Mouse (Mus musculus): Measurements from ENCODE around the gene Fam187a. TPM values are rescaled to one million over a fixed set of nuclear protein-coding genes. Genes with fewer than 3 reads are reported as not detected.

The Fam187a gene
- polyA plus RNA-seq (2016; fragmentation: Nextera tagmentation; extraction: Ambion mirVana): 0.09 TPM in 1 of 2 replicates, not detected in the other

DNA sequence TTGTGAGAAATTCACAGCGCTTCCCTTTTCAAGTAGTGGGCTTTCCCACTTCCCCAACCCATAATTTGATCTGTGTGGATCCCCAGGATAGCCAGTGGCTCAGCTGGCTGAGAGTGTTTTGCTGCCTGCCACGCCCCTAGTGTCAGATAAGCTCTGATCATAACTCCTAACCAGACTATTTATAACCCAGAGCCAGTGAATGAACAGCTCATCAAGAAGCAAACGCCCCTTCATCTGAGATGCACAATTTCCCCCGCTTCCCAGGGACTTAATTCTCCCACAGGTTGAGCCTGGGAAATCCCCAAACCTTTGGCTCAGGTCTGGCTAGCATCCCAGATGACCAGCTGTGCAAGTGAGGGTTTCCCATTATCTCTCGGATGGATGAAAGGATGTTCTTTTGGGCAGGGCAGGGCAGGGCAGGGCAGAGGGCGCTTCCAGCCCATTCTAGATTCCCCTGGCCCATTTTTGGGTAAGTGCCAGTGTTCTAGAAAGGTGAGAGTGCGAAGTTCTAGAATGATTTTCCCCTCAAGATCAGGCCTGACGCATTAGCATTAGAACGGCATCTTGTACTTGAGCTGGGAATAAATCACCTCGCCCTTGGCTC lies at the start of gene Fam187a:
Fam187a (plus strand) TSS at position 554 of the 604 bp plus-strand sequence.
- no peak within 1 kb of the TSS for H3K27ac ChIP-seq
- WGBS: 66% methylated on average over 10 of the region's 10 CpGs
- no peak for DNase-seq (ENCODE audit: extremely low spot score, low spot score)

DNA sequence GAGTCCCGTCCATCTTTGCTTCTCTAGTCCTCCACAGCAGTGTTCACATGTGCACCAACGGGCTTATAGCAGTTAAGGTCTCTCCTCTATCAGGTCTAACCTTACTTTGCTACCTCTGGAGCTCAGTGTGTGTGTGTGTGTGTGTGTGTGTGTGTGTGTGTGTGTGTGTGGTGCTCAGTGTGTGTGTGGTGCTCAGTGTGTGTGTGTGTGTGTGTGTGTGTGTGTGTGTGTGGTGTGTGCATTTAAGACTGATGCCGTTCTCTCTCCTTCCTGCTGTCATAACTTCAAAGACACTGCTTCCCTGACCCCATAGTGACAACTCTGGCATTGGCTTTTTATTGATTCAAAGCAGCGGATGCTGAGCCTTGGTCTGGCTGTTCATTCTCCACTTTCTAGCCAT lies 49.4 kb upstream of the Fam187a start, which contains the start of gene Higd1b:
Higd1b (plus strand) TSS at position 301 of the 400 bp plus-strand sequence.
- 90% methylated on average over 4 of the region's 4 CpGs for WGBS
- H3K4me3 ChIP-seq: no peak within 1 kb of the TSS
- H3K4me1 ChIP-seq: no peaks in the 10 kb centered on the region
- H3K27ac ChIP-seq: no peak within 1 kb of the TSS
- no peaks in the 10 kb centered on the region for H3K9me3 ChIP-seq
- peaks cover 46% of the 10 kb centered on the region for H3K36me3 ChIP-seq (replicated peaks)
- no peak for DNase-seq (ENCODE audit: extremely low spot score, low spot score)
- H3K27me3 ChIP-seq (ENCODE audit: poor library complexity, severe bottlenecking): no peaks in the 10 kb centered on the region

More for the DNA sequence above, at the start of gene Fam187a:
- Histone ChIP-seq H3K9me3 (no peaks in the 10 kb centered on the region), H3K36me3 (replicated peaks) (no peaks in the 10 kb centered on the region), H3K27me3 (ENCODE audit: poor library complexity, severe bottlenecking) (peaks cover 37% of the 10 kb centered on the region), H3K4me3 (no peak within 1 kb of the TSS), H3K4me1 (peaks cover 24% of the 10 kb centered on the region)

DNA sequence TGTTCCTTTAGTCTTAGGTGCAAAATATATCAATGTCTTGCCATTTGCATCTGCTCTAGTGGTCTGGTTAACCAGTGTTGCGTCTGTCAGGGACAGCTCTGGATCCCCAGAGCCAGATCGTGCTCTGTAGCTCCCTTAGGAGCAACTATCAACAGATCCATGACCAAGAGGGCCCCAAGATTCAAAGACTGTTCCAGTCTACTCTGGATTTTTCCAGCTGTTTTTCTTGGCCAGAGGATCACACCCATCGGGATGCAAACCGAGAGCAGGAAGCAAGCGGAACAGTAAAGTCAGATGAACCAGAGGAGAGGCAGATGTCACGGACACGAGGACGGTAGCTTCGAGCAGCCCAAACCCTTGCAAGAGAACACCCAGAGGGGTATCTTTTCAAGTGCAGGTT lies 48.8 kb upstream of the Fam187a start:
- Histone ChIP-seq H3K9me3 (no peaks in the 10 kb centered on the region), H3K4me1 (no peaks in the 10 kb centered on the region), H3K27ac (no peak overlapping the region), H3K27me3 (ENCODE audit: poor library complexity, severe bottlenecking) (no peaks in the 10 kb centered on the region), H3K36me3 (replicated peaks) (peaks cover 52% of the 10 kb centered on the region), H3K4me3 (no peak overlapping the region)
- 94% methylated on average over 9 of the region's 9 CpGs for WGBS
- no peak for DNase-seq (ENCODE audit: extremely low spot score, low spot score)

DNA sequence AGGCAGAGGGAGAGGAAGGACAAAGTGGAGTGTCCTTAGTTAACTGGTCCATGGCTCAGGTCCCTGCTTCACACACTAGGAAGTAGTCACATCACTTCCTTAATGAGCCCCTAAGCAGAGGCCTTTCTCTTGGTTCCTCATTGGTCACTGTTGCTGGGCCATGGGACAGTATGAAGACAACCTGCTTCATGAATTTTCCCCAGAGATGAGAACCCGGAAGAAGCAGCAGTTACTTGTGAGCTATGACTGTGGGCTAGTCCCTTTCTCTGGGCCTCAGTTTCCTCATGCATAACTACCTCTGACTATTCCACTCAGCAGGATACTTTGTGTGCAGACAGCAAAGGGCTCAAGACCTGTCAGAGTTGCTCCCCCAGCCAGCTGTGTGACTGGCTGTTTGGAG lies 47.6 kb upstream of the Fam187a start:
- Histone ChIP-seq H3K4me1 (no peaks in the 10 kb centered on the region), H3K9me3 (no peaks in the 10 kb centered on the region), H3K27me3 (ENCODE audit: poor library complexity, severe bottlenecking) (no peaks in the 10 kb centered on the region), H3K4me3 (no peak overlapping the region), H3K36me3 (replicated peaks) (peaks cover 64% of the 10 kb centered on the region), H3K27ac (no peak overlapping the region)
- WGBS: 100% methylated on average over 1 of the region's 1 CpGs
- no peak for DNase-seq (ENCODE audit: extremely low spot score, low spot score)

DNA sequence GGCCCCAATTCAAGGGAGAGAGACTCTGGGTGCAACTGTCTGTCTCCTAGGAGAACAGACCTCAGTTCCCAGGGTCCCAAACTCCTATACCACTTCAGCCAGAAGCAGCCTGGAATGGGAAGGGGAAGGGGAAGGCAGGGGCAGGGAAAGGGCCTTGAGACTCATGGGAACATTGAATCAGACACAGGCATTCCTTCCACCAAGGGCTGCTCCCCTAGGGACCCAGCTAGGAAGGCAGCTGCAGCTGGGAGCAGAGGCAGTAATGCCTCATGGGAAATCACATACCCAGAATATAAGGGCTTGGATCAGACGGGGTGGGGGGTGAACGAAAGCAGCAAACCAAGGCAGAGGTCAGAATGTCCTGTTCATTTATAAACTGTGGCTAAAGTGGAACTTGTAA lies 46.8 kb upstream of the Fam187a start:
- H3K4me1 ChIP-seq: no peaks in the 10 kb centered on the region
- H3K27ac ChIP-seq: no peak overlapping the region
- no peak for DNase-seq (ENCODE audit: extremely low spot score, low spot score)
- H3K9me3 ChIP-seq: no peaks in the 10 kb centered on the region
- no peaks in the 10 kb centered on the region for H3K27me3 ChIP-seq (ENCODE audit: poor library complexity, severe bottlenecking)
- WGBS: 97% methylated on average over 2 of the region's 2 CpGs
- H3K4me3 ChIP-seq: no peak overlapping the region
- peaks cover 72% of the 10 kb centered on the region for H3K36me3 ChIP-seq (replicated peaks)

DNA sequence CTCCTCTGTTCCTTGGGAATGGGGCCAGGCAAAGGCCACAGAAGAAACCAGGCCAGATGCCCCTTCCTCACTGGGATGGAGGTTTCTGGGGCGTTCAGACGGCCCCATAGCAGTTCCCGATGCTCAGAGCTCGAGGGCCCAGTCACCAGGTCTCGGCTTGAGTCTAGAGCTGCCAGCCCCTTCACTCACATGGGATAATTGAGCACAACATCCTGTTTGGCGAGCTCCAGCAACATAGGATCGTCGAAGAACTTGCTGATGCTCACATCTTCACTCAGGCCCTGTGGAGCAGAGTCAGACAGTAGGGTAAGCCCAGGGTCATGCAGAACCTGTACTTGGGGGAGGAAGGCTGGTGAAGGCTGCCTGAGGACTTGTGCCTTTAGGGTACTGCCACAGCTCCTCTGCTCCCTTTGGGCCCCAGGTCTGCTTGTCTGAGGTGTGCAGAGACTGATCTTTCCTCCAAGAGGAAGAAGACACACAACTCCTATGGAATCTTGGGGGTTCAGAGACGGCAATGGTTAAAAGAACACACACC lies 46.3 kb upstream of the Fam187a start:
- H3K4me1 ChIP-seq: no peaks in the 10 kb centered on the region
- H3K9me3 ChIP-seq: no peaks in the 10 kb centered on the region
- 90% methylated on average over 9 of the region's 9 CpGs for WGBS
- no peak overlapping the region for H3K27ac ChIP-seq
- no peak for DNase-seq (ENCODE audit: extremely low spot score, low spot score)
- no peaks in the 10 kb centered on the region for H3K27me3 ChIP-seq (ENCODE audit: poor library complexity, severe bottlenecking)
- no peak overlapping the region for H3K4me3 ChIP-seq
- H3K36me3 ChIP-seq (replicated peaks): peaks cover 77% of the 10 kb centered on the region

DNA sequence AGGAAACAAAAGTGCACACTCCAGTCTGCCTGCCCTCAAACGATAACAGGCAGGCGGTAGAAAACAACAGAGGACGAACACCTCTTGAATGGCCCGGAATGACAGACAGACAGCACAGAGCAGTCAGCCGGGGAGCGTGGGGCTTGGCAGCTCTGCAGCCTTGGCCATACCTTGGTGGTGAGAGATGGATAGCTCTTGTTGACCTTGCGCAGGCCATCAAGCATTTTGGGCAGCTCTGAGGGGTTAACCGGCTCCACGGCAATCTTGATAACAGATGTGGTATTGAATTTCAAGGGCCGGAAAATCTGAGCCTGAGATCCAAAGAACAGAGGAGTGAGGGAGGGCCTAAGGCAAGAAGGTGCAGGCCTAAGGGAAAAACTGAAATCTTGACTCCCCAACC lies 39.0 kb upstream of the Fam187a start:
- no peaks in the 10 kb centered on the region for H3K4me1 ChIP-seq
- H3K27me3 ChIP-seq (ENCODE audit: poor library complexity, severe bottlenecking): no peaks in the 10 kb centered on the region
- no peak overlapping the region for H3K27ac ChIP-seq
- WGBS: 89% methylated on average over 10 of the region's 10 CpGs
- no peak overlapping the region for H3K4me3 ChIP-seq
- no peak for DNase-seq (ENCODE audit: extremely low spot score, low spot score)
- H3K36me3 ChIP-seq (replicated peaks): peaks cover 100% of the 10 kb centered on the region
- no peaks in the 10 kb centered on the region for H3K9me3 ChIP-seq

DNA sequence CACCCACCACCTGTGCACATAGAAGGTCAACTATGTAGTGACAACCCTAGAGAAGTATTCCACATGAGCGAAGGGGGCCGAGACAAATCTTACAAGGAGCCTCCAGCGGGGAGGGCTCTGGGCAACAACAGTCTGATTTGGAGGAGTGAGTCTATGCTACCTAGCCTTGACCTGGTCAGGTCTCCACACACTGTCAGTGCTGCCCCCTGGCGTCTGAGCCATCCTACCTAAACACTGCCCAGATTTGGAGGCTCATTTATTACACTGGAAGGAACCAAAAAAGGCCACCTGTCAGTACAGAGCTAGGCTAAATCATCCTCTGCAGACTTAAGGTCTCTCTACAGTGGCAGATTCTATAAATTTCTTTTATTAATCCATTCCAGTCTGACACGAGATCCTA lies 33.1 kb upstream of the Fam187a start:
- 72% methylated on average over 5 of the region's 5 CpGs for WGBS
- H3K36me3 ChIP-seq (replicated peaks): peaks cover 100% of the 10 kb centered on the region
- DNase-seq (ENCODE audit: extremely low spot score, low spot score): peak; percentile 43

DNA sequence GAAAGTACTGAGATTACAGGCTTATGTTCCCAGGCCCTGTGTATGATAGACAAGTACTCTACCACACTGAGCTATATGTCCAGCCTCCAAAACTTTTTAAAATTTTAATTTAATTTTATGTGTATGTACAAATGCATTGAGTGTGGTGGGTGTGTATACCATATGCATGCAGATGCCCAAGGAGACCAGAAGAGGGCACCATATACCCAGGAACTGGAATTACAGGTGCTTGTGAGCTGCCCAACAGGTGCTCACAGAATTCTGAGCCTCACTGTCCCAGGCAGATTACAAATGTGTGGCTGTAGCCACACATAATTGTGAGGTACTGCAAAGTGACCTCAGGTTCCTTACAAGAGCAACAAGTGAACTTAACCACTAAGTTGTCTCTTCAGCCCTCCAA lies 31.2 kb upstream of the Fam187a start:
- Histone ChIP-seq H3K36me3 (replicated peaks) (peaks cover 100% of the 10 kb centered on the region), H3K27me3 (ENCODE audit: poor library complexity, severe bottlenecking) (no peaks in the 10 kb centered on the region), H3K4me1 (no peaks in the 10 kb centered on the region), H3K4me3 (no peak overlapping the region), H3K27ac (no peak overlapping the region), H3K9me3 (no peaks in the 10 kb centered on the region)
- DNase-seq (ENCODE audit: extremely low spot score, low spot score): no peak

More for the DNA sequence above, 33.1 kb upstream of the Fam187a start:
- Histone ChIP-seq H3K4me3 (no peak overlapping the region), H3K4me1 (no peaks in the 10 kb centered on the region), H3K9me3 (no peaks in the 10 kb centered on the region), H3K27me3 (ENCODE audit: poor library complexity, severe bottlenecking) (no peaks in the 10 kb centered on the region), H3K27ac (no peak overlapping the region)

DNA sequence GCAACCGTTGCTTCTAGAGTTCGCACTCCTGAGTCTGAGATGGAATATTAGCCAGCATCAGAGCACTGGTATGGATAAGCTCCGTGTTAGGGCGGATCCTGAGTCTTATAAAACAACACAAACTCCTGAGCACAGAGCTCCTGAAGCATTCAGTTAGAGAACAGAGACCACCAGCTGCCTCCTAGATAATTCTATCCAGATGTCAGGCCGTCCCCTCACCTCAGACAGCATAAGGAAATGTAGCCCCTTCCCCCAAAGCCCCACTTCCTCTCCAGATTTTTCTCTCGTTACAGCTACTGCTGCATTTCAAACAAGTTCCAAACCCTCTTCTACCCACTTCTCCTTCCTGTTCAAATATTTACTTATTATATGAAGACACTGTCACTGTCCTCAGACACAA lies 29.0 kb upstream of the Fam187a start:
- no peak overlapping the region for H3K27ac ChIP-seq
- H3K4me1 ChIP-seq: no peaks in the 10 kb centered on the region
- 74% methylated on average over 6 of the region's 6 CpGs for WGBS
- no peak for DNase-seq (ENCODE audit: extremely low spot score, low spot score)
- H3K9me3 ChIP-seq: no peaks in the 10 kb centered on the region
- no peaks in the 10 kb centered on the region for H3K27me3 ChIP-seq (ENCODE audit: poor library complexity, severe bottlenecking)
- peaks cover 100% of the 10 kb centered on the region for H3K36me3 ChIP-seq (replicated peaks)
- no peak overlapping the region for H3K4me3 ChIP-seq

DNA sequence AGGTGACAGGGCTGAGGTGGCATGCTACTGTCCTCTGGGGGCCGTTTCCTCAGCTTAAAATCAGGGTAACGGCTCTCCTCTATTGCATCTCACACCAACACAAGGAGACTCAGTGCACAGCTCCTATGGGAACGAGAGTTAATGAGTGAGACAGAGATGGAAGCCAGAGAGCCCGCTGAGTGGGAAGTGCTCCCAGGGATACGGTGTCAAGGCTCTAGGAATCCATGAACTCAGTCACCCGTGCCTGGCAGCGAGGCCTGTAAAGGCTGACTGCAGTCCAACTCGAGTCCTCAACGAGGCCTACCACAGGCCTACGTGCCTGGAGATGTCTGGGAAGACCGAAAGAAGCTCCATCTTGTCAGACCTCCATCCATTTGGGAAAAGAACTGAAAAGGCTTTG lies 26.0 kb upstream of the Fam187a start:
- H3K4me3 ChIP-seq: no peak overlapping the region
- peaks cover 100% of the 10 kb centered on the region for H3K36me3 ChIP-seq (replicated peaks)
- H3K9me3 ChIP-seq: no peaks in the 10 kb centered on the region
- no peak for DNase-seq (ENCODE audit: extremely low spot score, low spot score)
- H3K27me3 ChIP-seq (ENCODE audit: poor library complexity, severe bottlenecking): no peaks in the 10 kb centered on the region
- H3K27ac ChIP-seq: no peak overlapping the region
- no peaks in the 10 kb centered on the region for H3K4me1 ChIP-seq
- 94% methylated on average over 11 of the region's 11 CpGs for WGBS

DNA sequence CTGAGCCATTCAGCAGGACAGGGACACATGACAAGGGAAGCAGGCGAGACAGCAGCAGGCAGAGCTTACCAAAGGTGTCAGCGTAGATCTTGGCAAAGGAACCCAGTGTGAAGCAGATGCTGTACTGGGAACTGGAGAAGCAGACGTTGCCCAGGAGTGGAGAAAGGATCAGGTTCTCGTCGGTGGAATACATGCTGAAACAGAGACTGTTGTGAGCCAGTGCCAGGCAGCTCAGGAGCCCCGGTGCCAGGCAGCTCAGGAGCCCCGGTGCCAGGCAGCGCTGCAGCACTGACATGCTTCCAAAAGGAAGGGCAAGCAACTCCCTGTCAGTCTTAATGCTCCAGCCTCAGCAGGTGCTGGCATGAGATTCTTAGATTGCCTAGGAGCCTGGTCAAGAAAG lies 25.0 kb upstream of the Fam187a start:
- H3K4me1 ChIP-seq: no peaks in the 10 kb centered on the region
- no peaks in the 10 kb centered on the region for H3K27me3 ChIP-seq (ENCODE audit: poor library complexity, severe bottlenecking)
- H3K4me3 ChIP-seq: no peak overlapping the region
- H3K27ac ChIP-seq: no peak overlapping the region
- no peak for DNase-seq (ENCODE audit: extremely low spot score, low spot score)
- 93% methylated on average over 8 of the region's 8 CpGs for WGBS
- H3K9me3 ChIP-seq: no peaks in the 10 kb centered on the region
- peaks cover 100% of the 10 kb centered on the region for H3K36me3 ChIP-seq (replicated peaks)

DNA sequence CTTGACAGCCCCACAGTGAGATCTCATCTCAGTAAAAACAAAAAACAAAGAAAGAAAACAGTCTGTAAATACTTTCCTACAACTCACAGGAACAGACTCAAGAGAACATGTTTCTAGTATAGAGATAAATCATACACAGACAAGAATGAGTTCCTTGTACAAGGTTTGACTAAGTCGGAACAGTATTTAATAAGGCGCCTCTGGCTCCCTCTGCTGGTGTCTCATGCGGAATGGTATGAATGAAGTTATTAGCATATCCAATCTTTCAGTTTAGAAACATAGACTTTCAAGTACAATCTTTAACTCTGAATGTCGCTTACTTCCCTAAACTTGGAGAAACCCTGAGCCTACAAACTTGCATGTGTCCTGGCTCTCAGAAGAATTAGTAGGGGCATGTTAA lies 20.7 kb upstream of the Fam187a start:
- H3K4me3 ChIP-seq: no peak overlapping the region
- H3K27me3 ChIP-seq (ENCODE audit: poor library complexity, severe bottlenecking): no peaks in the 10 kb centered on the region
- WGBS: 68% methylated on average over 4 of the region's 4 CpGs
- H3K9me3 ChIP-seq: no peaks in the 10 kb centered on the region
- no peak overlapping the region for H3K27ac ChIP-seq
- no peaks in the 10 kb centered on the region for H3K4me1 ChIP-seq
- H3K36me3 ChIP-seq (replicated peaks): peaks cover 100% of the 10 kb centered on the region
- DNase-seq (ENCODE audit: extremely low spot score, low spot score): peak; percentile 56

Data from forebrain, embryonic 10.5 days (tissue).